Mouse (Mus musculus): Measurements from ENCODE around the gene Zbtb20.

The Zbtb20 gene

DNA sequence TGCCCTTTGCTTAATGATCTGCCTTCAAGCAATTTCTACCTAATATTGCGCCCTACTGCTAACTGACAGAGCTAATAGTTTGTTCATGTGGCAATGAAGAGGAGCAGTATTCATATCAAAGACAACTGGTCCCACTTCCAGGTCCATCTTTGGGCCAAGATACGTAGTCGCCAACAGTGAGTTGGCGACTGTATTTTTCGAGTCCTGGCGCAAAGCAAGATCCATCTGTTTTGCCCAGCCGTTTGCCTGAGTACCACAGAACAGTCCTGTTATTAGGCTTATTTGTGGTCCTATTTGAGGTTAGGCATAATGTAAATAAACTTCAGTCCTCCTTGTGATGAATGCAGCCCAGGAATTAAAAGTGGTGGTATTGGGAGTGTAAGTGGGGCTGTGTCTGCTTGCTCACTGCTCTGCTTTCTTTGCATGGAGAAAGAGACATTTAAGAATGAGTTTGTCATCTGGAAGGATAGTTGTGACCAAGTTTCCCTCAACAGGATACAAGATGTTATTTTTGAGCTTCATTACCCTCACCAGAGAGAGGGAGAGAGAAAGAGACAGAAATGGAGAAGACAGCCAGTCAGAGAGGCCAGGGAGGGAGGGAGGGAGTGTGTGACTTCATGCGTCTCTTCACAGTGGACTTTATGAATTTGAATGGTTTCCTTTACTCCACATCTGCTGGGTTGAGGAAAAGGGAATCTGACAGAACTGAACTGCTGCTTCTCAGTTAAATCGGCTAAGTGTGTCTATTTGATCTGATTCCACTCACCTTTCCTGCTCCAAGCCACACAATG is 315.6 kb downstream of the Zbtb20 start:
- no peak for DNase-seq (ENCODE audit: low spot score in 2 of 2)

DNA sequence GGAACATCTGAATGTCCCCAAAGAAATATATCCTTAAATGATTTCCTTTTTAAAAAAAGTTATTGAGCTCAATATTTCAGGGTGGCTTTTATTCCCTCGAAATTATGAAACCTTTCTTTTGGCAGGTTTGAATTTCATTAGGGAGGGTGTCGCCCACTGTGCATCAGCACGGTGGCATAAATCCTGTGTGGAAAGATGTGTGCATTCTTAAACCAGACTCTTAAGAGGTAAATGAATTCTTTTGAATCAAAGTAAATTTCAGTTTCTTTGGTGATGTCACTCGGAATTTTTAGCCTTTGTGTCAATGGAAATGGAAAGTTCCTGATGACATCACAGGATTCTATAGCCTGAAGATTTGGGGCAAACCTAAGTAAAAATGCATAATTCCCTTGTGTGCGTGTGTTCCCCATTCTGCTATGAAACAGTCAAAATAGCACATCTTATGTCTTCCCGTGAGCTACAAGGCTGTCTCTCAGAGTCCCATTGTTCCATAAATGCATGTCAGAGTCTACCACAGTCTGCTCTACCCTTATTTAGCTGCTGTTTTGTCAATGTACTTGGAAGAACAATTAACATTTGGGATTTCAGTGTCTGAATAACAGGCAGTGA is 318.1 kb downstream of the Zbtb20 start:
- DNase-seq (ENCODE audit: low spot score in 2 of 2): no peak

DNA sequence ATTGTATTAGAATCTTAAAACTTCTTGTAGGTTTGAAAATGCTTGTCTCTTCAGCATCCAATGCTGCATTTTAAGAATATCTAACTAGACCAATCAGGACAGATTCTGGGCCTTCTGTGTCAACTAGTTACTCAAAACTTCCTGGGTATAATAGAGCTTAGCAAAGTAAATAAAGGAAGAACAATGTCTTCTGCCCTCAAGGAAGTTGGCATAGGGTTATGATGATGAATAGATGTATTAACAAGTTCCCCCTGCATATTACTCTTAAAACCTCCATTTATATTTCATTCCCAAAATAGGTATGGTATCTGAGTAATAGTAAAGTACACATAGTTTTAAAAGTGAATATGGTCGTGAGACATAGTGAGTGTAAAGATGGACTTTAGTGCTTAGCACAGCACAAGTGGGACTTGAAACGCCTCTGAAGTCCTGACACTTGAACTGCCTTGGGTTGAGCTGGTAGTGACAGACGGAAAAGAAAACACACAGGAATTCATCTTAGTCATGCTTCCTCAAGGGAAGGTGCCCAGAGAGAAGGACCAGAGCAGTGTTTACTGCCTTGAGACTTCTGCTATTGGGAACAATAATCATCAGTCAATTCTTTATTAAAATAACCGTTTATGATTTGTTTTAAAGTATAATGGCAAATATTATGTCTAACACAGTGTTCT is 341.8 kb downstream of the Zbtb20 start:
- DNase-seq (ENCODE audit: low spot score in 2 of 2): no peak

DNA sequence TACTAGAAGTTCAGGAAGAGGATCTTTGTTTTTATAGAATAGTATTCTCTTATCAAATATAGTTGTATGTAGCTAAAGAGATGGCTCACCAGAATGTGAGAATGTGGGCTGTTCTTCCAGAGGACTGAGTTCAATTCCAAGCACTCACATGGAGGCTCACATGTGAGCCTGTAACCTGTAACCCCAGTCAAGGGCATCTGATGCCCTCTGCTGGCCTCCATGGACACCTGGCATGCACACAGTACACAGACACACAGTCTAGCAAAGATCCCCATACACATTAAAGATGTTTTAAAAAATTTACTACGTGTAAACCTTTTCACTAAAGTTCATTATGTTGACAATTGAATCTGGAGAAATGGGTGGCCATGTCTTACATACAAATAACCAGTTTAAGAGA is 343.7 kb downstream of the Zbtb20 start:
- DNase-seq (ENCODE audit: low spot score in 2 of 2): no peak

DNA sequence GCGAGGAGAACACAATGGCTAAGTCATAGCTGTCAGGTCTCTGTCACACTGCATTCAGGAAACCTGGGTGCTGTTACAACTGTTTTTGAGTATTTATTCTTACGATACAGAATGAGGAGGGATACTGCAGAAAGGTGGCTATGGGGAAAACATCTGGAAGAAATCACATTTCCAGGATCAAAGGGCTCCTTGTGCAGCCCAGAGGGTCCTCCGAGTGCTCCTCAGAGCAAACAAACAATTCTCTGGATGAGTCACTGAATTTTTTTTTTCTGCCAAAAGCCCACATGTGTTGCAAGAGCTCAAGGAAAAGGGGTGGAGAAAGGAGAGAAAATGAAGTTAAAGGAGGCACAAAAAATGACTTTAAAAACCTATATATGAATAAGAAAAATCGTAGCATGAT is 345.6 kb downstream of the Zbtb20 start:
- DNase-seq (ENCODE audit: low spot score in 2 of 2): no peak

DNA sequence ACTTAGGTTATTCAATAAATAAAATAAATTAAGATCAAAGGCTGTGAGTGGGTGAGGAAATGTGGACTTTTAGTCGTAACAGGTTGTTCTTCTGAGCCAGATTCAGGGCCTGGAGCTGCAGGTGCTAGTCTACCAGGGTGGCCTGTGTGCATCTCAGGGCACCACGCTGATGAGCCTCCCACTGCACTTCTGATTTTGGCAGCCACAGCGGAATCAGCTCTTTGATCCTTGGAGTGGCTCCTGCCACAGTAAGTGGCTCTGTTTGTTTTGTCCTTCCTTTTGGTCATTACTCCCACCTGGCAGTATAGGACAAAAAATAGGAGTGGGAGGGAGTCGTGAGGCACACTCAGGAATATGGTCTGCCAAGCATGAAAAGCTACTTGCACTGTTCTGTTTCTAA is 354.6 kb downstream of the Zbtb20 start:
- DNase-seq (ENCODE audit: low spot score in 2 of 2): no peak

DNA sequence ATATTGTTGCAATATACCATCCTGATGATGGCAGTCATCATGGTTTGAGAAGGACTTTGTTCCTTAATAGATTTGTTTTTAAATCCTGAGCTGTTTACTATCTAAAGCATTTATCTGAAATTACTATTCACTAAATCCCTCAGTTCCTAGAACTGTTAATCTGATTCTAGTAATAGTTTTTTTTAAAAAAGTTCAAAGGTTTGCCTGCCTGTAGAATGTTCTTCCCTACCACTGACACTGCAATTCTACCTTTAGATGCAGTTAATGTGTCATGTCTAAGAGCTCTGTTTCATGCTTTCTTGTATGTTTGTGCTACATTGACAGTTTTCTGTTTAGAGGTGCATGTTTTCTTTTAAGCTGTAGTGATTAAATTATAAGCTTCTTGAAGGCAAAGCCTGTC is 358.6 kb downstream of the Zbtb20 start:
- no peak for DNase-seq (ENCODE audit: low spot score in 2 of 2)

DNA sequence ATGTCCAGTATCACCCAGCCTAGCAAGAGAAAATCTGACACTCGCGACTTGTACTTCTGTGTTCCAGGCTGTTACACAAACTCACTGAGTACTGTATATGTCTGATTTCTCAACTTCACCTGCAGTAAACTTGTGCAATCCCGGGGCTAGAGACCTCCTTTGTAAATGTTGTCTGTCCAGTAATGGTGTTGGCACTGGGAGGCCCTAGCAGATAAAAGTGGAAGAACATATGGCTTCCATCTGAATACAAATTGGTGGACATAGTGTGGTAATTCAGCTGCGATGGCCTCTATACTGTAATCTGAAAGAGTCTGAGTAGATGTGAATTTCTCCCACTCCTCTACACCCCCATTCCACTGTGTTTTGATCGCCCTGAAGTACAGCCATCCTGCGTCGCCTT is 359.6 kb downstream of the Zbtb20 start:
- DNase-seq (ENCODE audit: low spot score in 2 of 2): no peak

DNA sequence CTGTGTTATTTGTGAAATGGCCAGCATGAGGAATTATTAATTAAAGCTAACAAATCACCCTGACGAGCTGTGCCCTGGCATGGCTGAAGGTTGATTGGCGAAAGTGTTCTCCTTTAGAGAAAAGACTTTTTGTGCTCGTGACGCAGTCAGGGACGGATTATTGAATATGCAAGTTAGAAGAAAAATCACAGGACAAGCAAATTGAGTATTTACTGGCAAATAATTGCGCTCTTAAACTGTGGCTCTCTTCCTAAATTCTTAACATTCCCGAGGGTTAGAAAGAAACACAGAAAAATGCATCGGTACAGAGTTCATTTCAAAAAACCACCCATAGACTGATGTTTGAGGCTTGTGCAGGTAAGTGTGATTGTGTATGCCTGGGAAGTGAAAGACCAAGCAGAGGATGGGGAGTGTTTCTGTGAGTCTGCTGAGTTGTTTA is 360.1 kb downstream of the Zbtb20 start:
- no peak for DNase-seq (ENCODE audit: low spot score in 2 of 2)

DNA sequence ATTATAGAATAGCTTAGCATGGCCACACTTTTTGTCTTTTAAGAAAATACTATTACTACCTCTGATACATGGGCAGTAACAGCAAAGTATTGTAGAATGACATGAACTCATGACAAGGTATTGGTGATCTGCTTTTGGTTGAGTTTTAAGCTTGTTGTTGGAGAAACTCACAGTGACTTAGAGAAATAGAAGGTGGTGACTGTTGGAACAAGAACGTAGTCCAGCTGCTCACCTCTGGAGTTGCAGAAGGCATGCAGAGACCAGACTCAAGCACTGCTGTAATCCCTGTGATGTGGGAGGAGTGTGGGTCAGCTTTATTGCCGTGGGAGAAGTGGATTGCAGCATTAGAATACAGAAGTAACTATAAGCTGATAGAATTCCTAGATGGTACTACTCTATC is 361.9 kb downstream of the Zbtb20 start:
- no peak for DNase-seq (ENCODE audit: low spot score in 2 of 2)

DNA sequence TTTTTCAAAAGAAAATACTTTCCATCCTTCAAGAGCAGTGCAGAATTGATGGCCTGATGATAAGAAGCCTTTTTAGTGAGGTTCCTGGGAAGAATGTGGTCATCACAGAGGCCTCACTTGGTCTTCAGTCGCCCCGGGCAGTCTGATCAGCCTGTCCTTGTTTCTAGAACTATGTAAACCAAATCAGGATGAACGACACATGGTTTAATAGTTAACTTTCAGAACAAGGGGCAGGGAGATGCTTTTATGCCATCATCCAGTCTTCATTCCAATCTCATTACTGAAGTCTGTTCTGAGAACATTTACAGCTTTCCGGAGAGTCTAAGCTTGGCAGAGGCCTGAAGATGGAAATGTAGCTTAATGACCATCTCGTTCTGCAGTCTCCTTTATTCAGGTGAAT is 371.3 kb downstream of the Zbtb20 start:
- no peak for DNase-seq (ENCODE audit: low spot score in 2 of 2)

DNA sequence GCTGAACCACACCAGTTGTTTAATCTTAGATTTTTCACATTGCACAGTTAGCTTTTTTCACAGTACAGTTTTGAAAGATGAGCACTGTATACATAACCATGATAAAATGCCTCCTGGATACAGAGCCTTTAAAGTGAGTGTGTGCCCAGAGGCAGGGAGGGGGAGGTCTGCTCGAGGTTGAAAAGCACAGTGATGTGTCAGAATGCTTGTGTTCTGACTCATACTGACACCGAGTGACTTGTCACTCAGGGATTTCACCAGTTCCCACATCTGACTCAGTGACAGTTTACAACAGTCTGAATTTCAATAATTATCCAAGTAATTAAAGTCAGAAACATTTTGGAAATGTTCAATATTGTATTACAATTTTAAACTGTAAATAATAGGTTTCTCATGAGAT is 377.4 kb downstream of the Zbtb20 start:
- DNase-seq (ENCODE audit: low spot score in 2 of 2): no peak

DNA sequence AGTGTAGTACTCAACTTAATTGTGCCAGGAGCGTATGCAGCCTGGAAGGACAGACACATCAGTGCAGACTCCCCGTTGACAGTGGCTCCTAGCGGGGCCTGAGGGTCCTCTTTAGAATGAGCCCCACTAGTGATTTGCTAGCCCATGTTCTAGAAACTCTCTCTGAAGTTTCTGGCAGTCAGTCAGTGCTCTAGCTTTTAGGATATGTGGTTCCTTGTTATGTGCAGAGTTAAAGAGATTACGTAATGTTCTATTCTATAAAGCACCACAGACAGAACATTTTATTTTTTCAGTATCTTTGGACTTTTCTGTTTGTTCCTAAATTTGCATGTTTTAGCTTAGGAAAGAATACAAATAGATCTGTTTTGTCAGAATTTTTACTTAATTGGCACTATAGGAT is 378.1 kb downstream of the Zbtb20 start:
- DNase-seq (ENCODE audit: low spot score in 2 of 2): no peak

DNA sequence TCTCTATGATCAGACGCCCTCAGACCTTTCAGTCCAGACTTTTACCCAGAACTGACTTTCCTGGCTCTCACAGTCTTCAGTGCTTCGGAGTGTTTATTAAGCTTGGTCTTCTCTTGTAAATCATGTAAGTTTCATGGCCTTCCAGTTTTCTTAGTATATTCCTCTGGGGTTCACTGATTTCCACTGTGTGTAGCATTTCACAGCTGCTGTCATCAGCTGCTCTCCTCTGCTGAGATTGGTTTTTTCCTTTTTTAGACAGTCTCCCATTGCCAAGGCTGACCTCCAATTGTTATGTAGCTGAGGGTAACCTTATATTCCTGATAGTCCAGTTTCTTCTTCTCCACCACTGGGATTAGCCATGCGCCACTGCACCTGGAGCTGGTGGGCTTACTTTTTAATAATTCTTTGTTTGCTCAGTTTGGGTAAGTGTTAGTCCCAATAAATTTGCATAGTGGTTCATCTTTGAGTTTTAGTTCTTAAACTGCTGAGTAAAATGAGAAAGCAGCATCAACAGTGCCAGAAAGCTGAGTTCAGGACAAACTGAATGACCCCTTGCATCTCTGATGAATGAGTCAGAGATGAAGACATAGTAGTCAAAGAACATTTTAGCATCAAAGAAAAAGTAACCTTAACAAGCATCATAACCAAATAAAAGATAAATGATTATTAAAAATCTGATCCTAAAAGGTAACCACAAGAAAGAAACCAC is 380.7 kb downstream of the Zbtb20 start:
- DNase-seq (ENCODE audit: low spot score in 2 of 2): no peak

DNA sequence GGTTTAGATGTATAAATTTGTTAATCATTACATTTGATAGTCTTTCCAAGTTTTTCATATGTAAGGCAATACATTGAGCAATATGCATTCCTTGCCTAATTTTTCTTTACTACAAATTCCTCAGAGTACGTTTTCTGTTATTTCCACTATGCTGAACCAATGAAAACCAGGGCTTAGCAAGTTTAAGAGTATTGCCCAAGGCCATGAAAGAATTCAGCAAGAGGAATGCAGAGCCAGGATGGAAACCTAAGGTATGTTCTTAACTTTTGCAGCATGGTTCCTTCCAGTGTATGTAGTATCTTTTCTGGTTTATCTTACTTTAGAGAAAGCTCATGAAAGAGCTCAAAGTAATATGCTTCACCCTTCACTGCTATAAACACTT is 381.2 kb downstream of the Zbtb20 start:
- DNase-seq (ENCODE audit: low spot score in 2 of 2): no peak

DNA sequence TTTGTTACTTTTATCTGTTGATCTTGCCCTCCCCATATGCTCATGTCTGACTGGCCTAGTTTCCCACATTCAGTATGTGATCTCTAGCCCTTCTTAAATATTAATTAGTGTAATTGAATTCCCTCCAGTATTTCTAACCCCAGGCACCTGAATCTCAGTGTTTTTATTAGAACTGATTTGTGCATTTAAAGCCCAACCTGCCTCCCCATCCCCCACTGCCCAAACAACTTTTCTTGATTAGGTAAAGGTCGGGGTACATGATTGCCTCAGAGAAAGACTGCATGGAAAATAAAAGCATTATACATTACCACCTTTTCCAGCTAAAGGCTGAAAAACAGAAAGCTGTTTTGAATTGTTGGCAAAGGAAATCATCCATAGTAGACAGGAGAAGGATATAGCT is 383.8 kb downstream of the Zbtb20 start:
- no peak for DNase-seq (ENCODE audit: low spot score in 2 of 2)

DNA sequence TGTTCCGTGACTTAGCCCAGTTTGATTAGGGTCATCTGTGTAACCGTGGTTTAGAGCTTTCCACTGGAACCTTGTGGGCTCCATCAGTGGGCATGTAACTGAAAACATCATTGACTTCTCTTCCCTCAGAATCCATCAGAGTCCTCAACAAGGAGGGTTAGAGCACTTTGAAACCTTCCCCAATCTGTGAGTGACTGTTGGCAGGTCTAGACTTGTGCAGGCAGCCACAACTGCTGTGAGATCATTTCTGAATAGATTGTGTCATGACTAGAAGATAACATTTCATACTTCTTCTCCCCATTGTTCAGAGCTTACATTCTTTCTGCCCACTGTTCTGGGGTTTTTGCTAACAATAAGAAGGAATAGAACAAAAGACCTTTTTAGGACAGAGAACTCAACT is 385.2 kb downstream of the Zbtb20 start:
- DNase-seq (ENCODE audit: low spot score in 2 of 2): no peak

DNA sequence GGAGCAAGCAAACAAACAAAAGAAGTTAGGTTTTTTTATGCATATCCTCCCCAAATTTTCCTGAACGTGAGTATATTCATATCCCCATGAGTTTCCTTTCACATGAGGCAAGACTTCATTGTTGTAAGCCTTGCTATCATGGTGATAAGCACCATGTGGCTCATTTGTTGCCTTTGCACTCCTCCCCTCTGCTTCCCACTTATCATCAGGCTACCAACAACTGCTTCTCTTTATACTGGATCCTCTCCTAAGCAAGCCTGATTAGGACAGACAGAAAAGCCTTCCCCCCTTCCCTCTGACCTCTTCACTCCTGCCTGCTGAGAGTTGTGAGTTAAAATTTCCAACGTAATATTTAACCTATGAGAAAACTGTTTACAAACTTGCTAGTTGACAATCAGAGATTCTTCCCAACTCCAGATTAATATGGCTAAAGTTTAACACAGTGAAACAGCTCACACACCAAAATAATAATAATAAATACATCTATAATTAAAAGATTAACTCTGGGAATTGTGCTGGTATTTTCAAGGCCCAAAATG is 398.4 kb downstream of the Zbtb20 start:
- DNase-seq (ENCODE audit: low spot score in 2 of 2): no peak

DNA sequence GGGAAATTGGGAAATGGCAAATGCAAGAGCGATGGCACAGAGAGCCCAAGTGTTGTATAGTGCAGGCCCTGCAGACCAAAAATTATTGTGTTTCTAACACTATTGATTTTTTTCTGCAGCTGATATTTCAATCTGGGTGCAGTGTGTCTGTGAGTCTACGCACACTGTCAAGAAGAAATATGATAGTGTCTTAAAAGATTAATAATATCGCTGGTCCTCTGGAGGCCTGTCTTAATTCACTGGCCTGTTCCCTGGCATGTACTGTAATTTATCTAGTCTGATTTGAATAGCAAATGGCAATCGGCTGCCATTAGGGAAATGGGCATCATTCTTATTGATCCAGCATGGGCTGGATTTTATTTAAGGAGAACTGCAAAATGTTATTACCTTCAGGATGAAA is 401.1 kb downstream of the Zbtb20 start:
- DNase-seq (ENCODE audit: low spot score in 2 of 2): no peak

DNA sequence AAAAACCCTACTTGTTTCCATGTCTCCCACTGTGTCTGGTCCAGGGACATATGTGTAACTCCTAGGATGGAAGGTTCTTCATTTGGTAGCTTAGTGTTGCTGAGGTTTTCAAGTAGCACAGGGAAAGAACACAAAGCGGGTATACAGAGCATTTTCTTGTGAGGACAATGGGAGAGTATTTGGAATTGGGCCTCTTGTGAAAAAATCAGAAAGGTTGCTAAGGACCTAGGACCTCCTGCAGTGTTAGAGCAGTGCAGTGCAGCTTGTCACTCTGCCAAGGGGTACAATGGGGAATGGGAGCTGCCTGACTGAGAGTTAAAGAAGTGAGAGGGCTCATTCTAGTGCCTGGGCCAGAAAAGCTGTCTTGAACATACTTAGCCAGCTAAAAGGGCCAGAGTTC is 410.6 kb downstream of the Zbtb20 start:
- peak in 1 of 2 experiments; percentile 13 for DNase-seq (ENCODE audit: low spot score in 2 of 2)

DNA sequence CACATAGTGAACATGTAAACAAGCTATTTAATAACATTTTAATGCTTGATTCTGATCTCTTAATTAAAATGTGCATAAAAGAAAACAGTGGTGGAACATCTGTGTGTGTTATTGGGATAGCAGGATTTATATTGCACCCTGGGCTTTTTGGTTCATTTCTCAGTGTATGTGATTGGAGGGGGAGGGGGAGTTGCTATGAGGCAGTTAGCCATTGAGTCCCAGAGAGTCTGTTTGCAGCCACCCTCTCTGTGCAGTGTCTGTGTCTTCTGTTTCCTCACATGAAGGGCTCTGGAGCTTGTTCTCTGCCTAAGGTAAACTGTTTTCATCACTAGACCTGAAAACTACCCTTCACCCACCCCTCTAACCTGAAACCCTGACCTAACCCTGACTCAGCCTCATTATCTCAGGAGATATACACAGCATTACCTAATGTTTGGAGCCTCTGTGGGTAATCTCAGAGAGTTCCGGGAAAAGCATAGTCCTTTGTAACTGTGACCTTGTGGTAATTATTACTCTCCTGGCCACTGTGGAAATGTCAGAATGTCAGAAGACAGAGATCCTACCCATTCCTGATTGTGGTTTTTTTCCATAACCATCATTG is 411.2 kb downstream of the Zbtb20 start:
- DNase-seq (ENCODE audit: low spot score in 2 of 2): no peak

DNA sequence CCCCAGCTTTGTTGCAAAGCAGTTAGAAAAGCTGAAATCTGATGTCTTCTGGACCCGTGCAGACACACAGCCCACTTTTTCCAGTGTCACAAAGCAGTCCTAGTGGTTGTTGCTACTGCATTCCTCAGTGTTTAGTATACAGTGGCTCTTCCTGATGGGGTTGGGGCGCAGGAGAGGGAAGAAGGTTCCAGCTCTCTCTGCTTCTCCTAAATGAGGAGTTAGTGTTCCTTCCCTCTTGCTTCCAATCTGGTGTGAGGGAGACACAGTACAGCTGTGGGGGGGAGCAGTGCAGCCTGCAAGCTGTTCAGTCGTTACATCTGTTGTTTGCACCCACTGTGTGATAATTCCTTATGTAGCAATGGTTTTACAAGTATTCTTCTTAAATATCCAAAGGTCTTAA is 415.7 kb downstream of the Zbtb20 start:
- DNase-seq (ENCODE audit: low spot score in 2 of 2): no peak
